Mouse (Mus musculus): ENCODE results near the gene Zbtb44. TPM values are rescaled to one million over a fixed set of nuclear protein-coding genes. Genes with fewer than 3 reads are reported as not detected.

Zbtb44 gene
- polyA plus RNA-seq, 1 experiment from 2014 or later: 3.6 TPM

- Histone ChIP-seq H3K36me3 (no peaks in the 10 kb centered on the region), H3K9me3 (replicated peaks) (no peaks in the 10 kb centered on the region), H3K4me3 (no peak overlapping the region), H3K27ac (replicated peaks) (no peak overlapping the region), H3K27me3 (ENCODE audit: low read depth, poor library complexity, severe bottlenecking) (peaks cover 4% of the 10 kb centered on the region; the same call in 1 of the 2 replicates), H3K4me1 (0 out of 2 replicates have a peak, but pooled peaks cover 3% of the 10 kb centered on the region)
- WGBS: 91% methylated on average over 18 of the region's 18 CpGs
- no peak for DNase-seq (ENCODE audit: low spot score)
Measured at GRCm38 (mm10) chr9:31092111-31092832, 61.8 kb downstream of the Zbtb44 start.

- H3K4me3 ChIP-seq: no peak overlapping the region
- DNase-seq (ENCODE audit: low spot score): no peak
- WGBS: 90% methylated on average over 10 of the region's 10 CpGs
- H3K27me3 ChIP-seq (ENCODE audit: low read depth, poor library complexity, severe bottlenecking): no peaks in the 10 kb centered on the region
- H3K9me3 ChIP-seq (replicated peaks): no peaks in the 10 kb centered on the region
- H3K36me3 ChIP-seq: no peaks in the 10 kb centered on the region
- H3K27ac ChIP-seq (replicated peaks): no peak overlapping the region
- H3K4me1 ChIP-seq: 0 out of 2 replicates have a peak, but pooled peaks cover 5% of the 10 kb centered on the region
Measured at GRCm38 (mm10) chr9:31092833-31093195, 62.4 kb downstream of the Zbtb44 start.

DNA sequence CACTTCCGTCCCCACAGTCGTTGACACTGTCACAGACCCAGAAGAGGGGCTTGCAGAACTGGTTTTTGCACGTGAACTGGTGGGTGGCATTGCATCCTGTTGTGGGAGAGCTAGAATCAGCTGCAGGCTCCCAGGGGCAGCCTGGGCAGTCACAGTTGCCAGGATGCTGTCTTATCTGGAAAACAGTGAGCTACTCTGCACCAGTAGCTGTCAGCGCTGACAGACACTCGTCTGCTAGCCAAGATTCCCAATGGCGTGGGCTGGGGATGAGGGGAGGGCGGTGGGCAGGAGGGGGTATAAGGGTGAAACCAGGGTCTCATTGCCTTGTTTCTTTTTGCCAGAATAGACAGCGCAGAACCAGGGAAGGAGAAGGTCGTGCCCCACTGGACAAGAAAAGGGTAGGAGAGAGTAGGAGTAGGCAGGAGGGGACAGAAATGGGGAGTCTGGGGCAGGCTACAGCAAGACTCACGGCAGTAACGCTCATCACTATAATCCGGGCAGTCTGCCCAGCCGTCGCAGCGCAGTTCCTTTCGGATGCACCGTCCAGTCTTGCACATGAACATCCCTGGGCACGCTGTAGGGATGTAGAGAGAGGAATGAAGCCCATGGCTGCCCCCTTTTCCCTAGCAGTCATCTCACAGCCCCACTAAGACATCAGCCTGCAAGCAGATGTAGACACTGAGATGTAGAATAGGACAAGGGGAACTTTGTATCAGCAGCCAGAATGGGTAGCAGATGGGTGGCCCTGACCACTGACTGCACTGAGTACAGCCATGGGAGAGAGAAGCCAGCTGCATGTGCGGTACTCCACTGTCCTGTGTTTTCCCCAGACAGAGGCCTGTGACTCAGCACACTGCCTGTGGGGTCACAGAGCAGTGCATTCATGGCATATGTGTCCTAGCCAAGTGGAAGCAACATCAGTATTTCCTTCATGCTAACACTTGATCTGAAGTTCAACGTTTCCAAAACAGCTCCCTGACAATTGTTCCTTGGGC lies 66.9 kb downstream of the Zbtb44 start:
- Histone ChIP-seq H3K4me3 (no peak overlapping the region), H3K36me3 (no peaks in the 10 kb centered on the region), H3K9me3 (replicated peaks) (no peaks in the 10 kb centered on the region), H3K4me1 (0 out of 2 replicates have a peak, but pooled peaks cover 5% of the 10 kb centered on the region), H3K27ac (replicated peaks) (no peak overlapping the region; the same call in 1 of the 2 replicates), H3K27me3 (ENCODE audit: low read depth, poor library complexity, severe bottlenecking) (no peaks in the 10 kb centered on the region)
- 82% methylated on average over 20 of the region's 20 CpGs for WGBS
- DNase-seq (ENCODE audit: low spot score): no peak

GRCm38 (mm10) chr9:31098118-31098517 lies 67.7 kb downstream of the Zbtb44 start:
- no peak overlapping the region for H3K27ac ChIP-seq (replicated peaks)
- no peaks in the 10 kb centered on the region for H3K36me3 ChIP-seq
- no peak for DNase-seq (ENCODE audit: low spot score)
- no peaks in the 10 kb centered on the region for H3K27me3 ChIP-seq (ENCODE audit: low read depth, poor library complexity, severe bottlenecking)
- H3K9me3 ChIP-seq (replicated peaks): no peaks in the 10 kb centered on the region
- H3K4me1 ChIP-seq: 0 out of 2 replicates have a peak, but pooled peaks cover 5% of the 10 kb centered on the region
- no peak overlapping the region for H3K4me3 ChIP-seq
- 76% methylated on average over 6 of the region's 6 CpGs for WGBS

- DNase-seq (ENCODE audit: low spot score): no peak
- Histone ChIP-seq H3K36me3 (no peaks in the 10 kb centered on the region), H3K9me3 (replicated peaks) (no peaks in the 10 kb centered on the region), H3K27ac (replicated peaks) (no peak overlapping the region), H3K4me3 (no peak overlapping the region), H3K4me1 (no peaks in the 10 kb centered on the region), H3K27me3 (ENCODE audit: low read depth, poor library complexity, severe bottlenecking) (no peaks in the 10 kb centered on the region)
- 89% methylated on average over 8 of the region's 8 CpGs for WGBS
Measured at GRCm38 (mm10) chr9:31108464-31108863, 78.0 kb downstream of the Zbtb44 start.

GRCm38 (mm10) chr9:31115586-31115985 lies 85.1 kb downstream of the Zbtb44 start:
- no peak for DNase-seq (ENCODE audit: low spot score)
- no peaks in the 10 kb centered on the region for H3K36me3 ChIP-seq
- no peak overlapping the region for H3K27ac ChIP-seq (replicated peaks)
- peaks cover 20% of the 10 kb centered on the region; the same call in 1 of the 2 replicates for H3K4me1 ChIP-seq
- H3K9me3 ChIP-seq (replicated peaks): no peaks in the 10 kb centered on the region
- H3K27me3 ChIP-seq (ENCODE audit: low read depth, poor library complexity, severe bottlenecking): no peaks in the 10 kb centered on the region
- no peak overlapping the region for H3K4me3 ChIP-seq

GRCm38 (mm10) chr9:31117088-31117487 lies 86.6 kb downstream of the Zbtb44 start:
- H3K4me3 ChIP-seq: no peak overlapping the region
- no peaks in the 10 kb centered on the region for H3K36me3 ChIP-seq
- H3K4me1 ChIP-seq: peaks cover 20% of the 10 kb centered on the region; the same call in 1 of the 2 replicates
- no peak overlapping the region for H3K27ac ChIP-seq (replicated peaks)
- no peaks in the 10 kb centered on the region for H3K27me3 ChIP-seq (ENCODE audit: low read depth, poor library complexity, severe bottlenecking)
- no peak for DNase-seq (ENCODE audit: low spot score)
- no peaks in the 10 kb centered on the region for H3K9me3 ChIP-seq (replicated peaks)
- 92% methylated on average over 11 of the region's 11 CpGs for WGBS

- Histone ChIP-seq H3K4me1 (peaks cover 23% of the 10 kb centered on the region; the same call in 1 of the 2 replicates), H3K4me3 (no peak overlapping the region), H3K27ac (replicated peaks) (no peak overlapping the region), H3K27me3 (ENCODE audit: low read depth, poor library complexity, severe bottlenecking) (no peaks in the 10 kb centered on the region), H3K36me3 (no peaks in the 10 kb centered on the region), H3K9me3 (replicated peaks) (no peaks in the 10 kb centered on the region)
- DNase-seq (ENCODE audit: low spot score): no peak
- WGBS: 89% methylated on average over 6 of the region's 6 CpGs
Measured at GRCm38 (mm10) chr9:31117488-31117887, 87.0 kb downstream of the Zbtb44 start.

DNA sequence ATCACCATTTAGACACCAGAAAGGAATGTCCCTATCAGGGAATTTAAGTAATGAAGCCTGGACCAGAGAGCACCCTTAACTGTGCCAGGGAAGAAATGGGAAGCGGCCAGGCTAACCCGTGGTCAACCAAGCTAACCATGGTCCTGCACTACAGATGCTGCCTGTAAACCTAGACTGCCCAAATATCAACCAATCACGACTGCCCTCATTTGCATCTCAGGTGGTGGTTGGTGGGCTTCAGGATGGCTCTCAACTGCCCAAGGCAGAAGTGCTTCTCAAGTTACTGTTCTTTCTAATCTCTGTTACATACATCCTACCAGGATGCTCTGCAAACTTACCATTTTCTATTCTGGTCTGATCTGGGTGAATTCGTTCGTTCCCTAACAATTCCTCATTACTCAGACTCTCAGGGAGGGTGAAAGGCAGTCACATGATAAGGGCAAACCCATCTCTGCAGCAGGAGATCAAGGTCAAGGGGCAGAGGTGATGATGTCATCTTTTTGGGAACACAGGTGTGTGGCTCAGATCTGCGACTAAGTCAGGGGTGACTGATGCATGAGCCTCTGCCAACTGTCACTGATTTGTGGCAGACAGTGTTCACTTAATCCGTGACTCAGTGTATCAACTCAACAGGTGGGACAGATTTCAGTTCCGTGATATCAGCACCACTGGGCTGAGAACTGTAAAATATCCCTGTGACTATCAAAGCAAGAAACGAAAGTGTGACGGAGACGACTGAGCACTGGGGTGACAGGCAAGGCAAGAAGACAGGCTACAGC lies 88.3 kb downstream of the Zbtb44 start:
- Histone ChIP-seq H3K9me3 (replicated peaks) (no peaks in the 10 kb centered on the region), H3K27me3 (ENCODE audit: low read depth, poor library complexity, severe bottlenecking) (no peaks in the 10 kb centered on the region), H3K27ac (replicated peaks) (no peak overlapping the region), H3K36me3 (no peaks in the 10 kb centered on the region), H3K4me3 (no peak overlapping the region), H3K4me1 (peaks cover 25% of the 10 kb centered on the region; the same call in 1 of the 2 replicates)
- 41% methylated on average over 11 of the region's 11 CpGs for WGBS
- DNase-seq (ENCODE audit: low spot score): peak; percentile 40

- Histone ChIP-seq H3K4me3 (no peak overlapping the region), H3K27ac (replicated peaks) (no peak overlapping the region), H3K27me3 (ENCODE audit: low read depth, poor library complexity, severe bottlenecking) (no peaks in the 10 kb centered on the region), H3K4me1 (peaks cover 25% of the 10 kb centered on the region; the same call in 1 of the 2 replicates), H3K9me3 (replicated peaks) (no peaks in the 10 kb centered on the region), H3K36me3 (no peaks in the 10 kb centered on the region)
- WGBS: 81% methylated on average over 5 of the region's 5 CpGs
- no peak for DNase-seq (ENCODE audit: low spot score)
Measured at GRCm38 (mm10) chr9:31119405-31119804, 89.0 kb downstream of the Zbtb44 start.

GRCm38 (mm10) chr9:31119882-31120532 lies 89.6 kb downstream of the Zbtb44 start:
- H3K27ac ChIP-seq (replicated peaks): no peak overlapping the region
- no peaks in the 10 kb centered on the region for H3K27me3 ChIP-seq (ENCODE audit: low read depth, poor library complexity, severe bottlenecking)
- peaks cover 25% of the 10 kb centered on the region; the same call in 1 of the 2 replicates for H3K4me1 ChIP-seq
- H3K4me3 ChIP-seq: no peak overlapping the region
- DNase-seq (ENCODE audit: low spot score): no peak
- H3K36me3 ChIP-seq: no peaks in the 10 kb centered on the region
- 64% methylated on average over 11 of the region's 11 CpGs for WGBS
- no peaks in the 10 kb centered on the region for H3K9me3 ChIP-seq (replicated peaks)

DNA sequence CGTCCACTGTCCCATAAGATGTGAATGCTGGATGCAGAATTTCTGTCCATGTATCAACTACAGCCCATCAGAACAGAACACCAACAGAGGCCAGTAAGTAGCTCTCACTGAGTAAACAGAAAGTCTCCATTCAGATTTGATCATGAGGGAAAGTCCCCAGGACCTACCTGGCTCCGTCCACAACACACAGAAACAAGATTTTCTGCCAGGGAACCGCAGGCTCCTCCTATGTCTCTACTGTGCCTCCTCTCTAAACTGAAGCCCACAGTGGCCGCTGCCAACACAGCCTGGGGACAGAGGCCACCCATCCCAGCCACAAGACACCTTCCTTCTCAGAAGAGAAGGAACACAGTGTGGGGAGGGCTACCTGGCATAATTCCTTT lies 90.1 kb downstream of the Zbtb44 start:
- no peak for DNase-seq (ENCODE audit: low spot score)
- Histone ChIP-seq H3K36me3 (no peaks in the 10 kb centered on the region), H3K4me3 (no peak overlapping the region), H3K4me1 (peaks cover 25% of the 10 kb centered on the region; the same call in 1 of the 2 replicates), H3K27me3 (ENCODE audit: low read depth, poor library complexity, severe bottlenecking) (no peaks in the 10 kb centered on the region), H3K9me3 (replicated peaks) (no peaks in the 10 kb centered on the region), H3K27ac (replicated peaks) (no peak overlapping the region)
- 80% methylated on average over 4 of the region's 4 CpGs for WGBS

Measured in midbrain, embryonic 10.5 days (tissue).